Mouse (Mus musculus): ENCODE measurements around the gene Gas7.

- TF ChIP-seq POLR2A (IDR thresholded peaks at IDR 0.05; ENCODE audit: low read depth, low read length) (no peak), CTCF (conservative IDR thresholded peaks at IDR 0.05; ENCODE audit: insufficient read depth, insufficient read length, low read depth, low read length) (no peak)
These were observed 126.3 kb downstream of the Gas7 start for GRCm38 (mm10) chr11:67581549-67581948.
